Mouse (Mus musculus) 3T3-L1 (cell line): ENCODE measurements at regions not wholly inside any gene's neighbourhood (a gene's known extent, or its start where the extent isn't known, plus 50 kb on each side); places are given as distances from the start of the nearest gene placed in this dataset.
"Not testable (repeated sequence)": the region's sequence is repeated elsewhere in the genome, so short reads cannot be mapped to it uniquely, and the experiment has no call there.

Experiments
- DNase-seq: peaks from one replicate; pipeline ENCODE4 v3.0.0-alpha.2; 2015; ENCODE audit warnings: low read depth, low spot score

DNA sequence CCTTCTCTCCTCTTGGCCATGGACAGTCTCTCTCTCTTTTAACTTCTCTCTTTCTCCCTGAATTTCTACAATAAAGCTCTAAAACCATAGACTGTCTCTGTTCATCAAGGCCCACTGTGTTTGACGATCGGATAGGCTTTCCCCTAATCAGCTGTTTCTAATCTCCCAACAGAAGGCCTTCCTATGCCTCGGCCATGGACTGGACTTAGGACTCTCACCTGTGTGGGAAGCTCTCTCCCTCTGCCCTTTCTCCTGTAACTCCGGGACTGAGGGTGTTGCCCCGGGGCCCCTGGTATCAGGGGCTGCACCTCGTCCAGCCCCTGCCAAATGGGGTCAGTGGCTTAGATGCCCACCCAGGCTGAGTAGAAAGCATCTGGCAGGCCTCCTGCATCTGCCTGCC, 713.0 kb downstream of the Rapgef2 start:
- DNase-seq: no peak

DNA sequence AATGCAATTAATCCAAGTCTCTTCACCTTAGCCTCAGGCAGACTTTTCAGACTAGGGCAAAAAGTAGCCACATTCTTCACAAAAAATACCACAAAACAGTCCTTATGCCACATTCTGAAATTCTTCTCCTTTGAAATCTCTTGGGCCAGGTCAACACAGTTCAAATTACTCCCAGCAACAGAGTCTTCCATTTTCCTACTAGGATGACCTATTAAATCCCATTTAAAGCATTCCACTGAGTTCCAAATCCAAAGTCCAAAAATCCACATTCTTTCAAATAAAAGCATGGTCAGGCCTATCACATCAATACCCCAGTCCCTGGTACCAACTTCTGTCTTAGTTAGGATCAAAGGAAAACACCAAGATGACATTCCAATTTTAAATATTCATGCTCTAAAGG, 721.4 kb downstream of the Rapgef2 start:
- not testable (repeated sequence) for DNase-seq
